Mouse (Mus musculus) megakaryocyte progenitor cell, adult 5-6 weeks (primary cell): Measurements from ENCODE around the gene Farsb. TPM values are rescaled to one million over a fixed set of nuclear protein-coding genes. Genes with fewer than 3 reads are reported as not detected.
"Not testable (repeated sequence)": the region's sequence is repeated elsewhere in the genome, so short reads cannot be mapped to it uniquely, and the experiment has no call there.

ENCODE experiments used
- ATAC-seq: replicated peaks from 2 replicates; pipeline ENCODE4 v1.8.0; 2016; ENCODE audit warnings: mild to moderate bottlenecking, moderate TSS enrichment, inconsistent platforms; ENCODE audit not compliant: poor library complexity
- total RNA-seq, 2 experiments: library from RNA; stranded (forward) in 1 of 2; stranded (reverse) in 1 of 2; fragments of 157-497, 149-512 nt in 1 of 2; fragments of 200-1000 nt in 1 of 2; gene quantifications; 2 replicates each; pipeline versions ENCODE4 v1.2.3 to v1.2.4; 2015 to 2017

Farsb gene
- total RNA-seq (2015) (92.8 and 136 TPM in 2 replicates), total RNA-seq (2017) (62.8 and 73.3 TPM in 2 replicates)

DNA sequence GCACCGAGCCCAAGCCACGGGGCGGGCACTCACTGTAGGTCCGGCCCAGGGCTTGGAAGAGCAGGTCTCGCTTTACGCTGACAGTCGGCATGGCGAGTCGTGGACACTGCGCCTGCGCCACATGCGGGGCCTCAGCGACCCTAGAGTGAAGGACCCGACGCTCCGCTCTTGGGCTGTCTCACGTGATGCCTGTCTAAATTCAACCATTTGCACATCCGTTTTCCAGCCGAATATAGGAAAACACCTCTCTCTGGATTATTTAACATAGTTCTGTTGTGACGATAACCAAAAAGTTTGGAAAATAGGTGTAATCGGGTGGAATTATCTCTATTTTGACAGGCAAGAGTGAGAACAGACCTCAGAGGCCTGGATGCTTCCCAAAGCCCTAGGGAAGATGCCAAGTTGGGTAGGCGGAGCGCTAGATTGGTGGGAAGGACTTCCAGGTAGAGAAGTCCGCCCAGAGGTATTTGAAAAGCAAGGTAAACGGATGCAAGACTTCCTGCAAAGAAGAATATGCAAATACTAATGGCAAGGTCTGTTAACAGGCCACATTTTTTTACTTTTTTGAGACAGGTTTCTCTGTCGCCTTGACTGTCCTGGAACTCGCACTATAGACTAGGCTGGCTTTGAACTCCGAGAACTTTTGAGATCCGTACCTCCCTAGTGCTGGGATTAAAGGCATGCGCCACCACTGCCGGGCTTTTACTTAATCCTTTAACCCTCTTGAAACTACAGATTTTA is at the start of gene Farsb:
Farsb (minus strand) TSS at position 146 of the 741 bp plus-strand sequence.
- ATAC-seq, result peak; percentile 82

DNA sequence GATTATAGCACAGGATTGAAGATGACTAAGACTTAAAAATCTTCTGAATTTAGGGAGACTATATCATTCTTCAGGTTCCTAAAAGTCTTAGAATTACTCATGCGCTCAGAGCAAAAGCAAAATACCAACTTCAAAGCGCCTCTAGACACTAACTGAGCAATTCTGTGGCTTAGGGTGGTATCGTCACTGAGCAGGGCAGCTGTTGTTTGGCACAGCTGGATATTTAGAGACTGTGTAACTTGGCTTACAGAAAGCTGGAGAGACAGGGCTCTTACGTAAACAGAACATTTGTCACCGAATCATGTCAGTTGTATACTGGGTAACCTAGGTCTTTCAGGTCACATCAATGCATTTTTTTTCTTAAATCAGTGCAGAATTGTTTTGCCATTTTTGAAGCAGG is 49.7 kb upstream of the Farsb start:
- no peak for ATAC-seq

DNA sequence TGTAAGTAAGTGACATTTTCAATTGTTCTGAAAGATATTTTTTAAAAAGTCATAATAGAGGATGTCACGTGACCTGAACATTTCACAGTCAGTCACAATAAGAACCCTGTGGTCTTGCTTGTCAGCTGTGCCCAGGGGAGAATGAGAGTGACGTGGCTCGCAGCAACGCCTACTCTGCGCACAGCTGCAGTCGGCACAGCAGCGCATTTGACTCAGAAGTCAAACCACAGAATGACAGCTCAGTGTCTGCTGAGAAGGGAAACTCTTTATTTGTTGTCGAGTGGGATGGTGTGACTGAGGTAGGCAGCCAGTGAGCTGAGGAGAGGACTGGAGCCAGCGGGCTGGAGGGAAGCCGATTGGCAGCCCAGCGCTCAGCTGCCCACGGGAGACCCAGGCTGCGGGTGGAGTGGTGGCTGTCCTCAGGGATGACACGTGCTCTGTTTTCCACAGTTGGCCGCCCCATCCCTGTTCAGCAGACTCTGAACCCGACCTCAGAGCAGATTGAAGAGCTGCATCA is 48.9 kb upstream of the Farsb start:
- peak; percentile 94 for ATAC-seq

DNA sequence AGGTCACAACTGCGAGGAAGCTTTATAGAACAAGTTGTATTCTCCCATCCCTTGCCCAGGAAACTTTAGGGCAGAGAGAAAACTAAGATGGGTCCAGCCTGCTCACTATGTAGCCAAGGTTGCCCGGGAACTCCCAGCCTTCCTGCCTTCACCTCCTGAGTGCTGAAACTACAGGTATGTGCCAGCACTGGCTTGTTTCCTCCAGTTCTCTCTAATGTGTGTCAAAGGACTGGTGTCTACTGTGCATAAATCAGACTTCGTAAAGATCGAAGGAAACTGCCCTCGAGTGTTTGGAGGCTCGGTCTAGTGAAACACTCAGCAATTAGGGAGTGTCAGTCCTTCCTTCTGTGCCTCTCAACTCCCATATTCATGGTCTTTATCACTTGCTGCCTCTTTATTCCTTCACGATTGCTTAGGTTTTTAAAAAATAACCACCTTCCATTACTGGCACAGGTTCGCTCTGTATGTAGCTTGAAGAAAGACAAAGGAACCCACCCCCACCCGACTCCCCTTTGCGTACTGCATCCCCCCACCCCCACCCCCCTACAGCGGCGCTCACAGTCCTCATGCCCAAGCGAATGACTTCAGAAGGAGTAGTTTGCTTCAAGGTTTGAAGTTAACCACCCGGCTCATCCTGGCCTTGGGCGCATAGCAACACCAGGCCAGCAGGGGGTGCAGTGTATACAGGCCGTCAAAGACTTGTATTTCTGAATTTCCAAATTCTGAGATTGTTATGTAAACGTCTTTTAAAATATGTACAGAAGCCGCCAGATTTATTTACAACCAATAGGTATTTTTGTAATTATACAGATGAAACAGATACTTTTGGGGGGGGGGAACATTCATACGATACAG is 47.8 kb upstream of the Farsb start:
- ATAC-seq, result peak; percentile 76

DNA sequence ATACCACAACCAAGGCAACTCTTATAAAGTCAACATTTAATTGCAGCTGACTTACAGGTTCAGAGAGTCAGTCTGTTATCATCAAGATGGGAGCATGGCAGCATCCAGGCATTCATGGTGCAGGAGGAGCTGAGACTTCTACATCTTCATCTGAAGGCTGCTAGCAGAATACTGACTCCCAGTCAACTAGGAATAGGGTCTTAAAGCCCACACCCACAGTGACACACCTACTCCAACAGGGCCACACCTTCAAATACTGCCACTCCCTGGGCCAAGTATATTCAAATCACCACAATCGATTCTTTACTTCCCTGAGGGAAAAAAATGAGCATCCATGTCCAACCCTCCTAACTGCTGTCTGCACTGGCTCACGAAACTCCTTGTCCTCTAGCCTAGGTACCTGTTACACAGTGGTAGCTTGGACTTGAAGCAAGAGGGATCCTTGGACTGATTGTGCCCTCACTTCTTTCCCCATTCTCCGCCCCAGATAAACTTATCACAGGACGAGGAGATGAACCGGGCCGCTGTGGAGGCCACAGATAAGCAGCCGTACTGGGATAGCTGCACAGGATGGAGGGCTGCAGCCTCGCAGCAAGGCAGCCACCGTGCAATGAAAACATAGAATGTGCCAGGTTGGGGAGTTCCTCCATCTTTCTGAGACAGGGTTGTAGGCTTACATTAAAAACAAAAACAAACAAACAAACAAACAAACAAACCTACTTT is 45.9 kb upstream of the Farsb start:
- no peak for ATAC-seq

DNA sequence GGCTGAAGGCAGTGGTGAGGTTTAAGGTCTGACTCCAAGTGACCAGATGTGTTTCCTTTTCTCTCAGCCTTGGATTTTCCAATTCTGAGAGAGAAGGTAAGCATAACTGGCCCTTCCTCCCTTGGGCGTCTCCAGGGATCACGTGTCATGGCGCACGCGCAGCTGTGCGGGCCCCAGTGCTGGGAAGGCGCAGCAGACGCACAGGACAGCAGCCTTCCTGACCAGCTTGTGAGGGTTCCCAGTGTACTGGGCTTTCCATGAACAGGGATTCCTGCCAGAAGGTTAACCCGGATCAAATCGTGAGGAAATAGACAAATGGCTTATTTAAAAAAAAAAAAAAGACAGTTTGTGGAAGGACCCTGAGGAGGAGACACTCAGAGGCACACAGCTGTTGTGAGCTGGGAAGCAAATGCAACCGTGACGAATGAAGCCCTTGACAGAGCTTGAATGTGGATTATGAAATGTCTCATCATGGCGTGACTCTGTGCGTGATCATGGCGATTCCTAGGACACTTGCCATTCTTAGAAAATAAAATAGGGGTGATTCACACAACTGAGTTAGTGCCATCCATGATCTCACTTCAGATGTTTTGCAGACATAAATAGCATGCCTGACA is 43.6 kb upstream of the Farsb start:
- no peak for ATAC-seq

DNA sequence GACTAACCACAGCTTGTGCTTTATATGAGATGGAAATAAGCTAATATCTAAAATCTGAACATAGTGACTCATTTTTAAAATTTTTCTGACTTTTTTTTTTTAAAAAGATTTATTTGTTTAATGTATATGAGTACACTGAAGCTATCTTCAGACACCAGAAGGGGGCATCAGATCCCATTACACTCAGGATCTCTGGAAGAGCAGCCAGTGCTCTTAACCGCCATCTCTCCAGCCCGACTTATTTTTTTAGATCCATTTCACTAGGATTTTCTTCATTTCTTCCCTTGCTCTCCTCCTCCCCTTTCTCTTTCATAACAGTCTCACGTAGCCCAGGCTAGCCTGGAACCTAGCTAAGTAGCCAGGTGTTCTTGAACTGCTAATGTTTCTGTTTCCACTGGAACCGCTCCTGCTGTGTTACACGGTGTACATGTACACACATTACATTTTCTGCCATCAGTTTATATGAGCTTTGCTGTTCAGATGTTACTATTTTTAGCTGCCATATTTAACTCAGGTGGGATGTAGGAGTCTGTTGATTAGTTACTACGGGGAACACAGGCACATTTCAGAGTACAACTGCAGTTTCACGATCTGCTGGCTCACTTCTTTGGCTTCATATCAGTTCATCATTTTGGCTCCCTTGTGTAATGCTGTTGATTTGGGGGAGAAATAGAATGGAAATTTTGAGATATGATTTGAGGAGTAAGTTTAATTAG is 42.0 kb upstream of the Farsb start:
- ATAC-seq, result no peak

DNA sequence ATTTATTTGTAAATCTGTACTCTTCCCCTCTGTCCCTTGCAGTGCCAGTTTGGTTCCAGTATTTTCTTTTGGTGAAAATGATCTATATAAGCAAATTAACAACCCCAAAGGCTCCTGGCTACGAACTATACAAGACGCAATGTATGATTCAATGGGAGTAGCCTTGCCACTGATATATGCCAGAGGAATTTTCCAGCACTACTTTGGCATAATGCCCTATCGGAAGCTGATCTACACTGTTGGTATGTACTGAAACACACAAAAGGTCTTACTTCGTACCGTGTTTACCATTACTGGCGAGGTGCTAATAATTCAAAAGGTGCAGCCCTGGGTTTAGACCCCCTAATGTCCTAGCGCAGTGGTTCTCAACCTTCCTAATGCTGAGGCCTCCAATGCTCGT is 40.3 kb upstream of the Farsb start:
- ATAC-seq, result no peak

DNA sequence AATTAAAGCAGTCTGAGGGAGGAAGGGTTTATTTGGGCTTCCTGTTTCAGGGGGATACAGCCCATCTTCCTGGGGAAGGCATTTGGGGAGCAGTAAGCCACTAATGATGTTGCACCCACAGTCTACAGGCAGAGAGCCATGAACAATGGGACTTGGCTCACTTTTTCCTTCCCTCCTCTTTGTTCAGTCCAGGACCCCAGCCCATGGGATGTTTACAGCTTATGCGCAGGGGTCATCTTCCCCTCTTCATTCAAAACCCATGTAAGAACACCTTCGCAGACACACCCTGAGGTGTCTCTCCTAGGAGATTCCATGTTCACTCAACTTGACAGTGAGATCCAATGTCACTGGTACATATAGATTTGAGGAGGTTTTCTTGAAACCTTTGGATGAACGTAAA is 39.7 kb upstream of the Farsb start:
- ATAC-seq, result no peak

DNA sequence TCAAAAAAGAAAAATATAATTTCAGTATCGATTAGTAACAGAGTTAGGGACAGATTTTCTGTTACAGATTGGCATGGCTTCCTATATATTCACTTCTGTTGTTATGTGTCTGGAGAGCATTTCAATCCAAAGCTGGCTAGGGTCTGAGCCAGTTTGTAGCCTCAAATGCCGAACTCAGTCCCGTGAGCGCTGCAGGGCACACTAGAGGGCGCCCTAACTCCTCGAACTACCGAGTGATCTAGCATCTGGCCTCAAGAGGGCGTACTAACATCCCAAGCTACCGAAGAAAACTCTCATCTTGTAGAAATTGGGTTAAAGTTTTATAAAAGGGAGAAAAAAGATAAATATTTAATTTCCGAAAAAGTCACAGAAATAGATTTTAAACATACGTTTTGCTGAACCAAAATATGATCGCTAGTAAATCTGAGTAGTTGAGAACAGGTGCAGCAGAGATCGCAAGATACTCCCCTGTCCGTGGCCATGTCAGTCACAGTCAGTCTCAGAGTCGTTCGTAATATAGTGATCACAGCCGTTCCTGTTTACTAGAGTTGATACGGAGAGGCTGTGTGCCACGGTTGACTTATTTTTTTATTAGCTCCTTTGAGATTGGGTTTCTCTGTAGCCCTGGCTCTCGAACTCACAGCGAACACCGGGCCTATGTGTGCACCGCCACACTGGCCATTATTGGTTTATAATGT is 36.6 kb upstream of the Farsb start:
- peak; percentile 99 for ATAC-seq

DNA sequence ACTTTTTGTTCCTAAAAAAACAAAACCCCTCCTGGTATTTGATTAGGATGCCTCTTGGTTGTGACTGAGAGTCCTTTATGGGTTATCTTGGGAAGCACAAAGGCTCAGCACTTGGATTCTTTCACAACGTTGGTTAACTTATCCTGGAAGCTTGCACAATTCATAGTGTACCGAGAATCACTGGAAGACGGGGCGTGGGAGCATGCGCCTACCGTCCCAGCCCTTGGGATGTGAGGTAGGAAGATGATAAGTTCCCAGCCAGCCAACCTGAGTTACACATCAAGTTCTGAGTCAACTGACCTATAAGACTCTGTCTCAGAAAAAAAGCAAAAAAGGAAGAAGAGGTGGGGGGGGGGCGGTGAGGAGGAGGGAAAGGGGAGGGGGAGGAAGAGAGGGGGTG is 30.2 kb upstream of the Farsb start:
- no peak for ATAC-seq

DNA sequence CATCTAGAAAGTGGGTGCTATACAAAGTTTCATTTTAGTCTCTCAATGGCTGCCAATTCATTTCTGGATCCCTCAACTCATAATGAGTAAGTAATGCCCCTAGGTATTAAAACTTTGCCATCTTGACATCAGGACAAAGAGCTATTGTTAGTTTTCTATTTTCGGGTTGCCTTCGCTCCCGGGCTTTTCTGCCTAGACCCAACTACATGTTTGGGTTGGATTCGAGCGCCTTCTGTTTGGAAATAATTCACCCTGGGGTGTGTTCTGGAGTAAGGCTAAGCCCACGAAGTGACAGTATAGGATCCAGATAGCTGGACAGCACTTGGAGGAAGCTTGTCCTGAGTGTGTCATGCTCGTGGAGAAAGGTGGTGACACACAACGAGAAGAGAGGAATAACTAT is 24.1 kb upstream of the Farsb start:
- no peak for ATAC-seq

DNA sequence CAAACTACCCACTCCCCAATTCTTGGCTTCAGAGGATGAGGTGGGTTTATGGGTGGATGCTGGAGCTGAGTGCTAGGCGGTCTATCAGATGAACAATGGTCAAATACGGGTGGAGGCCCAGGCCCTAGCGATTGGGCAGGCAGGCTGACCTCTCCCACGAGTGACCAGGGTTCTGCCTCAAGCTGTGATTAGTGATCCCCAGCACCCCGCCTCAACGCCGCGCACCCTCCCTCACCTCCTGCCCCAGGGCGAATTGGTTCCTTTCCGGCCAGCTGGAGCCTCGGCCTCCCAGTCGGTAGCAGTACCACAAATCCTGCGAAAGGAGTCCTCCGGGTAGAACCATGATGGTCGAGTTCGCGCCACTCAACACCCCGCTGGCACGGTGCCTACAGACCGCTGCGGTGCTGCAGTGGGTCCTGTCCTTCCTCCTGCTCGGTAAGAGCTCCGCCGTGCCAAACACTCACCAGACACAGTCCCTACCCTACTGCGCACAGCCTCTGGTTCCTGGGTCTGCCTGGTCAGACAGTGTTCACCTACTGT is 23.0 kb upstream of the Farsb start, which contains the start of gene BC035947:
BC035947 (minus strand) TSS at position 538 of the 540 bp plus-strand sequence.
- peak; percentile 34; the same call in 1 of the 2 replicates for ATAC-seq

DNA sequence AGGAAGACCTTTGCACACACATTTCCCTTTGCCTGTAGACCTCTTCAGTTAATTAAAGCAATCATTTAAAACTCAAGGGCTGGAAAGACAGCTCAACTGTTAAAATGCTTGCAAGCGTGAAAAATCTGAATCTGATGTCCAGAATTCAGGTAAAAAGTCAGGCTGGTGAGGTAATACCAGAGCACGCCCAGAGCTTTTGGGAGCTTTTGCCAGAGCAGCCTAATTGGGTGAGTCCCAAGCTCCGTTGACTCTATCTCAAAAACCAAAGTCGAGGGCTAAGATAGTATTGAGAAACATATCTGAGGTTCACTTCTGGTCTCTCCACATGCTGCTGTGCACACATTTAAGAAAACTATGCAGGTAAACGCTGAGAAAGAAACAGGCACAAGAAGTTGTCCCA is 22.2 kb upstream of the Farsb start, which contains the start of gene Mogat1:
Mogat1 (plus strand) TSS at position 130 of the 400 bp plus-strand sequence.
- no peak for ATAC-seq

DNA sequence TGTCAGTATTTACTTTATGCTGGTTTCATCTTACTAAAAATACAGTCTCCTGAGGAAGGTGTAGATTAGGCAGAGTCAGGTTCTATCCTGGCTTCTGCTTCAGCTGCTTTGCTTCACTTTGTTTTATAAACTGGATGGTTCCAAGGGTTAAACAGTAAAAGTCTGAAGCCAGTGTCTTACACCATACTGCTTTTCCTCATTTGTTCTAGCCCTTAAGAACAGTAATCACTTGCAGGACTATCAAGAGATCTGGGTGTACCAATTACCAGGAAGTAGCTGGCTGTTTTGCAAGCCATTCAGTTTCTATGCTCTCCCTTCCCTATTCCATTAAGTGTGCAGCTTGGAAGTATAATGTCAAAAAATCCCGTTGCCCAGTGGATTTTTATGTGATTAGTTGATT is 18.4 kb upstream of the Farsb start:
- ATAC-seq, result no peak

DNA sequence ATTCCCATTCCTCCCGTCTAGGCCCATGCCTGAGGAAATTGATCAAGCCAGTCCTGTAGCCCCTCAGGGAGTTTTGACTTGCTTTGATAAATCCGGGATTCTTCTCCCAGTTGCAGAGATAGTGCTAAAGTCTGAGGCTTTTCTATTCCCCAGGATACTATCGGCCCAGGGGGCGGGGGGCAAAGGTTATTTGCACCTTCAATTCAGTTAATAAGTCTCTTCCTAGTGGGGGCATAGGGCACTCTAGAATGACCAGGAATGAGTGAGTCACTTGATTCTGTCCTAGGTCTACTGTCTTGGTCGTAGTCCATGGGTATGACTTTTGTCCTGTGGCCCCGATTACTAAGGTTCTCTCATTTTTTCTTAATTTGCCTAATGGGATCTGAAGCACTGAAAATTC is 13.8 kb upstream of the Farsb start:
- no peak for ATAC-seq

DNA sequence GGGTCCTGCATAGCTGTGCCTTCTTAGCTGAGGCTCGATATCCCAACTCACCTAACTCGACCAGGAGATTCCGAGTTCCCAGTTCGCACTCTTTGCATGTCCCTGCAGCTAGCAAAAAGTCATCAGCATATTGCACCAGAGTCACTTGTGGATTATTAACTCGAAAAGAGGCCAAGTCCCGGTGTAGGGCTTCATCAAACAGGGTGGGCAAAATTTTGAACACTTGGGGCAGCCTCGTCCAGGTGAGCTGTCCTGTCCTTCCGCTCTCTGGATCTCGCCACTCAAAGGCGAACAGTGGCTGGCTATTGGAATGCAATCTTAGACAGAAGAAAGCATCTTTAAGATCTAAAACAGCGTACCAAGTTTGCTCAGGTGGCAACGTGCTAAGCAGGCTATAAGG is 13.2 kb upstream of the Farsb start:
- ATAC-seq, result not testable (repeated sequence)

DNA sequence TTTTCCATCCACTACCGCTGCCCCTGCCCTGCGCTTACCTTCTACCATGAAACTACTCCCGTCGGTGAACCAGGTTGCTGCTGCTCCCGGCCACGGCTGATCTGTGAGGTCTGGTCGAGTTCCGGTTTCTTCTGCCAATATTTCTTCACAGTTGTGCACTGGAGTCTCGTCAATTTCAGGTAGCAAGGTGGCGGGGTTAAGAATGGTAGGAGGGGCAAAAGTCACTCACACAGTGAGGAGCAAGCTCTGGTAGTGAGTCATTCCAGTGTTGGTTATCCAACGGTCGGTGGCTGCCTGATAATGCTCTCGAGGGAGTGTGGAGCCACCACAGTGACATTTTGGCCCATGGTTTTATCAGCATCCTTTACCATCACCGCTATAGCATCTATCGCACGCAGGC is 12.3 kb upstream of the Farsb start:
- no peak for ATAC-seq

DNA sequence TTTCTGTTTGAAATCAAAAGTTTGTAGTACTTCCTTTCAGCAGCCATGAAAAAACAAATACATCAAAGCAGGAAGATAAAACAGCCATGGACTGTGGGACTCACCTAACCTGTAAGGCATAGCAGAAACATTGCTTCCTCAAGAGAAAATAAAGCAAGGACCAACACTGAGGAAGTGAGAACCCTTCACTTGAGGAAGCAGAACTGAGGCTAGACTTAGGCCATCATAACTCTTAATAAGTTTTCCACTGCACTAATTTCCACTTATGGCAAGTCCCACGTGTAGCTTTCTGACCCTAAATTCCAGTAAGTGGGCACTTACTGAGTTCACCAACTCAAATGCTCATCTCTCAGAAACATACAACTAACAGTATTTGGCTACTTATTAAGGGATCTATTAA is 1.4 kb upstream of the Farsb start:
- peak; percentile 40 for ATAC-seq
